Mouse (Mus musculus): ENCODE measurements around the gene Plcl1.

DNA sequence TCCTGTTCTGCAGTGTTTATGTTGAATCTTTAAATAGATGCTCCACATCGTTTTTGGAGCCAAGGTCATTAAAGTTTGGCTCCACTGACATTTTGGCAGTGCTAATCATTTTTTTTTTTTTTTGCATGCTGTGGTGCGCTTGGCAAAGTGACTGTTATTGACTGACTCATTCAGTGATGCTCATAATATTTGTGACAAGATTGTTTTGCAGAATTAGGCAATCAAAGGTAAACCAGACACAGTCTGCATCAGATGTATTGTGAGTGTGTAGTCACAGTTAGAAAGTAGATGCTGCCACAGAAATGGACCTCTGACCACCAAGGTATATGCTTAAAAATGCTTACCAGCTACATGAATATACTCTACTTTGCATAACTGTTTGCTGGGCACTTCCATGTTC is 21.9 kb downstream of the Plcl1 start:
- no peak for TF ChIP-seq CTCF (IDR thresholded peaks at IDR 0.05; ENCODE audit: extremely low read depth, insufficient read length, insufficient replicate concordance, low read depth, low read length)
- TF ChIP-seq POLR2A (IDR thresholded peaks at IDR 0.05; ENCODE audit: low read depth, low read length), result no peak

All from small intestine, adult 2 months (tissue).